Mouse (Mus musculus) layer of hippocampus, postnatal 10 days (tissue): ENCODE results near the gene Pcdh18. TPM values are rescaled to one million over a fixed set of nuclear protein-coding genes. Genes with fewer than 3 reads are reported as not detected.

Experiments
- DNase-seq, 2 experiments: peaks; one replicate each; pipeline ENCODE4 v3.0.0; 2021; ENCODE audit warnings: low spot score in 2 of 2
- long read RNA-seq: library from polyadenylated mRNA; stranded (forward); transcript quantifications from one replicate; pipeline ENCODE4 v2.0.0, GENCODE M21; 2023
- total RNA-seq, 2 experiments: library from RNA; stranded (reverse); gene quantifications; 2 replicates each; pipeline ENCODE4 v1.2.3; 2021

Pcdh18 gene
- 10 to 100 TPM; 11.4 to 11.8 TPM for total RNA-seq
- long read RNA-seq, full-length matches to known transcripts, result 2 of 4 reads
- long read RNA-seq, partial matches to known transcripts, result 0 of 4 reads
- long read RNA-seq, other reads (novel, unspliced or antisense), result 2 of 4 reads

DNA sequence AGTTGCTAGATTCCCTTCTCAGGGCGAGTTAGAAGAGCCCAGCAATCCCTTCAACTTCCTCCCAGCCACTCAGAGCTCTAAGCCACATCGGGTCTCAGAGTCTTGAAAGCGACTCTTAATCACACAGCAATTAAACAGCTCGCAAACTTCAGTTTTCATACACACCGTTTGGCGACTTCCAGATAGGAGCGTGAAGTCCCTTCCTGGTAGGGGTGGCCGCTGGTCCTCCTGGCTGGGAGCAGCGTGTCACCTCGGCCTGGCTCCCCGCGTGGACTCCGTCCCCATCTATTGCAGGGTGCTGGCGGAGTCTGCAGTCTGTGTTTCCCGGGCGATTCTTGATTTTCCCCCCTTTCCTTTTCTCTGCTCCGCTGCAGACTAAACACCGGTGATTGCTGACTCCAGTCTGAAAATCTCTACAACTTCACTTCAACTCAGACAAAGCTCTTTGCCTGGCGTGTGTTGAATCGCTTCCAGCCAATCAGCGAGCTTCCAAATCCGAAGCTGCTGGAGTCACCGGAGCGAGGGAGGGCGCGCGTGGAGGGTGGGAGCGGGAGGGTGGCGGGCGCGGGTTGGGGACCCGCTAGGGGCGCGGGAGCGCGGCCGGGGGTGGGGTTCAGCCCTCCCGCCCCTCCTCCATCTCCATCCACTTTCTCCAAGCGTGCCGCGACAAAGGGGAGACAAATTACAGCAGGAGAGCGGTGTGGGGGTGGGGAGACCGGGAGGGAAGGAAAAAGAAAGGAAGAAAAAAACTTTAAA, at the start of gene Pcdh18:
Gene Pcdh18 (minus strand): TSS at position 456 of the 756 bp plus-strand sequence.
- peak; percentile 52 to 73 for DNase-seq

DNA sequence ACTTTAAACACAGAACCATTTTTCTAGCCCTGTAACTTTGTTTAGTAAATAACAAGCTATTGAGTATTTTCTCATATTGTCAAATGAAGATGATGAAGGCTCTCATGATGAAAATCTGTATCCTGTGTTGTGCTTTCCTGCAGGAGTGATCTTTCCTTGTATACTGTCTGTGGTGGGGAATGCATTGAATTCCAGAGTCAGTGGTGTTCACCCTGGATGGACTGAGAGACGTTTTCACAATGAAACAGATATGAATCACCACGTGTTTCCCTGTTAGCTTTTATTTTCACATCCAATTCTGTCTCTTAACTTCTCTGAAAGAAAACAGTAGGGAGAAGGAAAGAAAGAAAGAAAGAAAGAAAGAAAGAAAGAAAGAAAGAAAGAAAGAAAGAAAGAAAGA, 49.7 kb upstream of the Pcdh18 start:
- DNase-seq, result no peak

DNA sequence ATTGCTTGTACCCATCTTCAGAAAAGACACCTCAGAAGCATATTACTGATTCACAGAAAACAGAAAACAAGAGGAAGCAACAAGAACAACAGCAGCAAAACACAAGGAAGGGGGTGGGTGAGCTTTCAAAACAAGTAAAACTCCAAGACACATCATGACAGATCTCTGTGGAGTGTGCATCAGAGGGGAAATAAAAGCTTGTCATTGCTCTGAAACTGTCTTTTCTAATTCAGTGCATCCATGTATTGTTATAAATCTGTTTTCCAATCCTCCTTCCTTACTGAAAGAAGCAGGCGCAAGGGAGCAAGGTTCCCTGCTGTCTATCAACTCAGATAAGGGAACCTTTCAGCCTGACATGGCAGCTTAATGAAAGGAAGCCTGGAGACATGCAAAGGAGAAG, 48.4 kb upstream of the Pcdh18 start:
- DNase-seq, result no peak

DNA sequence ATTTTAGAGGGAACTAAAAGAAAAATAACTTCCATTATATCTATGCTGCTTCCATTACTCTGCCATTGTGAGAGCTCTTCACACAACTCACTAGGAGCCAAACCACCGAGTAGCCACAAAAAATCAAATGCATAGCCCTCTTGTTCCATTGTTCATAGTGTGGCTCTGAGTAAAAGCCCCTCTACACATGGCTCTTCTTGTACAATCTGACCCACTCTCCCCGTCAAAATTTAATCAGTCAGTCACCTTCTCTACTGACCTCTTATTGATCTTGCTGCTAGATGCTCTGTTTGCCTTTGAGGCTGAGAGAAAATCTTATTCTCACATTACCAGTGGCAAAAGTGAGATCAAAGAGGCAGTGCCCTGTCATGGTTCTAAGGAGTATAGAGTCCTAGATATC, 31.2 kb upstream of the Pcdh18 start:
- DNase-seq, result no peak

DNA sequence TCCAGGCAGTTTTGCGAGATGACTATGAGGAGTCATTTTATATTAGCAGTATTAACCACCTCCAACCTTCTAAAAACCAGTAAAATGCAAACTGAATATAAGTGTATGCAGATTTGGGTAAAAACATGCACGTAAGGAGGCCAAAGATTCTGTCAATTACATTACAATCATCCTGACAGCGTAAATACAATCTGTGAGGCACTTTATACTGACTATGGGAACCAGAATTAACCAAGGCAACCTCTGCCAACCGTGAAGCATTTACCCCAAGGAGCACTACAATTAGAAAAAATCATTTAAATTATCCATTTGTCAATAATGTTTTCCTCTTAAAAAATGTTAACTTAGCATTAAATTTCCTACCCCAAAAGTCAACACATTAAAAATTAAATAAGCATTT, 30.6 kb upstream of the Pcdh18 start:
- DNase-seq, result no peak

DNA sequence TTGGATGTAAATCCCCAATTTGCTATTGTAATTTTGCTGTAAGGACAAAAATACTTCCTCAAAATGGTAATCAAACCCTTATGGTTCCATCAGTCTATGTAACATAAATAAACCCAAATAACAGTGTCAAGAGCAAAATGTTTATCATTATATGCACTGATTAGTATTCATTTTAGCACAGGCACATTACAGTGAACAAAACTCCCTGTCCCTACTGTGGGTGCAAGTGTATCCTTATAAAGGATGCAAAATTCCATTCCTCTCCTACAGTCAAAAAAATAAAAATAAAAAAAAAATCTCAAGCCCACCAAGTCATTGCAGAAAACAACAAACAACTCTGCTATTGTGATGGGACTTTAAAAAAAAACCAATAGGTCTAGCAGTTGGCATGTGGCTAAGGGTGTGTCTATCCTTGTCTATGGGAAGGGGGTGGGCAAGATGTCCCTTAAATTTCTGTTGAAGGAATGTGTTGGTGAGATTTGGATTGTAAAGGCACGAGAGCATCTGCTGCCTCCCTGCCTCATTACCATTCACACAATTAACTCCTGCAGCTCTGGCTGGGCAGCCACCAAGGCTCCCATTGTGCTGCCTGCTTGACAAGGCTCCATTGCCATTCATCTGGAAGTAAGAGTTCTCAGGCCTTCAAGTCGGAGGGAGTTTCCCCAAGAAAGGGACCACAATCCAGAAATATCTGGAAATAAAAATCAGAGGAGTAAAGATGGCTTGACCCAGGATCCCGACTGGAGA, 12.0 kb upstream of the Pcdh18 start:
- no peak for DNase-seq

DNA sequence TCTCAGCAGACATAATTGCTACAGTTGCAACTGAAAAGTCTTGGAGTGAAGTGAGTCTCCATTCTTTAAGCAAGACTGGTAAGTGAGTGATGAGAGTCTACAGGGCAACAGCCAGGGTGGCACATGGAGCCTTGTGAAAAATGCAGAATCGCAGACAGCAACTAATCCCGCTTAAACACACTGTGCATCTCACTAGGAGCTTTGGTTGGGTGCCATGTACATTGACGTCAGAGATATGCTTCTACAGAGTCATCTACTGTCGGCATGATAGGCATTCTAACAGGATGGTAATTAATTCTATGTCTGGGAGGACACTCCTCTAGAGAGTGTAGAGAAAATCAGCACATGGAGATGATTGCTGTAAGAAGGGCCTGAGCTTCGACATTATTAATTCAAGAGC, 5.6 kb upstream of the Pcdh18 start:
- DNase-seq, result no peak

DNA sequence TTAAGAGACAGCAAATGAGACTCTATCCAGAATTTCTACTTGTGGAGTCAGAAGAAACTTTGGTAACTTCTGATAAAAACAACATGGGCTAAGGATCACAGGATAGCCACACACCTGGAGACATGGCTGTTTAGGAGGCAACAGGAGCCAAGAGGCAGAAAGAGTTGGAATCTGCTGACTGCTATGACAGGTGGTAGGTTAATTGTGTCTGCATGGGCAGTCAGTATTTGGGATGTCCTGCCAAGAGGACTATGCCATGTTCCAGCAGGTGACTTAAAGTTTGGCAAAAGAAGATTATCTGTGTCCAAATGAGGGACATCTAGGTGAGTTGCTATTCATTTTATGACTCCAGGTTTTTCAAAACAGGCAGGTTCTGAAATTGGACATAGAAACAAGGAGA, 4.8 kb upstream of the Pcdh18 start:
- no peak for DNase-seq

DNA sequence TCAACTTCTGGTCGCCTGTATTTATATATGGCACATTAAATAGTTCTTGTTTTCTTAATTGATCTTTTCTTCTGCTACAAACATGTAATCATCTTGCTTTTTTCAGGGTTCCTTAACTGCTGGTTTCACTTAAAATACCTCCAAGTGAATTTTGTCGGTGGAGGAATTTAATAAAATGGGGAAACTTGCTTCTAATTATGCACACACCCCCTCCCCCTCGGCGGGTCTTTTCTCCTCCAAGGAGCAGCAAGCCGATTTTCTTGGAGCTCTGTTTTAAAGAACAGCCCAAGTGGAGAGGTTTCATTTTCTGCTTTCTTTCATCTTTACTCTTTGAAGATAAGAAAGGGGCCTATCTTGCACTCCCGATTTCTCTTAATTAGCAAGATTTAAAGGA, 498 bp upstream of the Pcdh18 start:
- no peak for DNase-seq

DNA sequence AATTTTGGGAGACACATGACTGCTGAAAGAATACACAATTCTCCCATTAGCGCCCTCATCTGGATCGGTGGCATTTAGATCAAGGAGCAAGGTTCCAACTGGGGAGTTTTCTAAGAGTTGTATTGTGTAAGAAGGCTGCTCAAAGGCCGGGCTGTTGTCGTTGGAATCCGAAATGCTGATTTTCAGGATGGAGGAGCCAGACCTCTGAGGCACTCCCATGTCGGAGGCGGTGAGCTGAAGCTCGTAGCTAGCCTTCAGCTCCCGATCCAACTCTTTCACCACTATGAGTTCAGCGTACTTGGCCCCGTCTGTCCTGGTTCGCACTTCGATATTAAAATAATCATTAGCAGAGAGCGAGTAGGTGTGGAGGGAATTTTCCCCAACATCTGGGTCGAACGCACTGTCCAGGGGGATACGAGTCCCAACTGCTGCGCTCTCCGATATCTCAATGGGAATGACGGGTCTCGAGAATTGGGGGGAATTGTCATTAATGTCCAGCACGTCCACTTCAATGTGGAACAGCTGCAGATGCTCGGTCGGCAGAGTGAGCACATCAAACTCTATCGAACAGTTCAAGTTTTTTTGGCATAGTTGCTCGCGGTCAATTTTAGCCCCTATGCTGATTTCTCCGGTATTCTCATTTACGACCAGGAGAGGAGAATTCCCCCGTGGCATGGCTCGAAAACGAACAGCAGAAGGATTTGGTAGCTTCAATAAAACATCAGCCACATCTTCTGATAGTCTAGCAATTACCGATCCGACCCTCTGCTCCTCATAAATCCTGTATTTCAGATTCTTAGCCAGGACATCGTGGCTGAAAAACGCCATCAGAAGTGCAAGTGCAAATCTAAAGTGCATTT, 909 bp downstream of the Pcdh18 start:
- peak; percentile 17 to 47 for DNase-seq

DNA sequence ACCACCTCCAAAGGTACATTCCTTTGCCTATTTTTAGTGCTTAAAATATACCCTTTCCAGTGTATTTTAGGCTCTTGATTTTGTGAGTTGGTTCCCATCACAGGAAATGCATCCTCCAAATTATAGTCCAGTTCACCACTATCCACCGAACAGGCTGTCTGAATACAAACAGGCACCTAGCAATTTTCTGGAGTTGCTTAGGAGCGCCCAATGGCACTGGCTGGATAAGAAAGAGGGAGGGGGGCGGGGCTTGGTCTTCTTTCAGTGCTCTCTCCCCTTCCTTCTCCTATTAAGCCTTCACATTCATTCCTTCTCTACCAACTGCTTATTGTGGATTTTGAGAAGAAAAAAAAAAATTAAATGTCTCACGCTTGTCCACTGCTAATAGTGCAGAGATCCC, 4.4 kb downstream of the Pcdh18 start:
- DNase-seq, result no peak

DNA sequence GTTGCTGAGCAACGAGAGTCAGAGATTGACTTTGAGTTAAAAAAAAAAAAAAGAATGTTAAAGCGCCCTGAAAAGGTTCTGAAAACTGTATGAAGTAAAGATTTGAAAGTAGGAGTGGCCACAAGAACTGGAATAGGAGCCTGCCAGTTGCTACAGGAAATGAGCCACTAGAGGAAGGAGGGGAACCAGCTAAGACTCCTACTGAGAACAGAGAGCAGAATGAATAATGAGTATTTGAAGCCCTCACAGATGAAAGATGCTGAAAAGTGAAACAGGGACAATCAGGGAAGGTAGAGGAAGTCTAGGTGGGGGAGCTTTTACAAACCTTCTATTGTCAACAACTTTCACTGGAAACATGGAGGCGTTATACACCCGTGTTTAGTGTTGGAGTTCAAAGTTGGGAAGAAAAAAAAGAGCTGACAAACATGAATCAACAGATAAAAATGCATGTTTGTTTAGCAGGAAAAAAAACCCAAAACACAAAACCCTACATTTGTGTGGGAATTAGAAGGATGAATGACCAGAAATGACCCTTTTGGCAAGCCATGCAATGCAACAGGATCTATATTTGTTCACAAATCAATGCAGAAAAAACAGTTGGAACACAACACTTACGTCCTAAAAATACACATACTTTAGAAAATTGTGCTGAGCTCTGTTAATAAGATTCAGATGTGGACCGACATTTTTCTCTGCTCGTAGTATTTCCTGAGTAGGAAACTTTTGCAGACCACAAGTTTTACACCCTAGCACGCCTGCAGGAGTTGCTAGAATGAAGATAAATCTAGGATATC, 7.4 kb downstream of the Pcdh18 start:
- no peak for DNase-seq

DNA sequence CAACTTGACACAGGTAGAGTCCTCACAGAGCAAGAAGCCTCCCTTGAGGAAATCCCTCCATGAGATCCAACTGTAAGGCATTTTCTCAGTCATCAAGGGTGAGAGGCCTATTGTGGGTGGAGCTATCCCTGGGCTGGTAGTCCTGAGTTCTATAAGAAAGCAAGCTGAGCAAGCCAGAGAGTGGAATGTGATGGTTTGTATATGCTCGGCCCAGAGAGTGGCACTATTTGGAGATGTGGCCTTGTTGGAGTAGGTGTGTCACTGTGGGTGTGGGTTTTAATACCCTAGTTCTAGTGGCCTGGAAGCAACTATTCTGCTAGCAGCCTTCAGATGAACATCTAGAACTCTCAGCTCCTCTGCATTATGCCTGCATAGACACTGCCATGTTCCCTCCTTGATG, 9.1 kb downstream of the Pcdh18 start:
- DNase-seq, result no peak

DNA sequence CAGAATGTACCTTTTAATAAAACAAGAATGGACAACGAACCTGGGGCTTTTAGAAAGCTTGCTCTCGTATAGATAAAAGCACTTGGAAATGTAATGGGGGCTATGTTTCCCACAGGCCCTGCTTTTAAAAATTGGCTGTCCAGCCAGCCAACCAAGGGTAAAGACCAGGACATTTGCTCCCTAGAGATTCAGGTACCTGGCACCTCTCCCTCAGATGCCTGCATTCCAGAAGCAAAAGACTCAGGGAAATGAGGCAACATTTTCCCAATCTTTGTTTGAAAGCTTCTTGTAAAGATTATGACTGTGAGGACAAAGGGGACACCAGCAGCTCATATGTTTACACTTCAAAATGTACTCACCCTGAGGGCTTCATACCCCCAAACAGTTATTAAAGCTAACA, 18.1 kb downstream of the Pcdh18 start:
- no peak for DNase-seq

DNA sequence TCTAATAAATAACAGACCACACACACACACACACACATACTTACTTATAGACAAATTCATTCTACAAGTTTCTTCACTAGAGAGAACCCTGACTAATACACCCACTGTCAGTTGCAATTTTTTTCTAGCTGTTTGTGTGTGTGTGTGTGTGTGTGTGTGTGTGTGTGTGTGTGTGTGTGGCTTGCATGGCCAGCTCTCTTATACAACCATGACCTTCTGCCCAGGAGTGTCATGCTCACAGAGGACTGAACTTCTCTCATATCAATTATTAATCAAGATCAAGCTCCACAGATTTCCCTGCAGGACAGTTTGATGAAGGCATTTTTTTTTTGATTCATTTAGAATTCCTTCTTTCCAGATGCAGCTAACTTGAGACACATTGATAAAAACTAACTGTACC, 18.6 kb downstream of the Pcdh18 start:
- DNase-seq, result no peak

DNA sequence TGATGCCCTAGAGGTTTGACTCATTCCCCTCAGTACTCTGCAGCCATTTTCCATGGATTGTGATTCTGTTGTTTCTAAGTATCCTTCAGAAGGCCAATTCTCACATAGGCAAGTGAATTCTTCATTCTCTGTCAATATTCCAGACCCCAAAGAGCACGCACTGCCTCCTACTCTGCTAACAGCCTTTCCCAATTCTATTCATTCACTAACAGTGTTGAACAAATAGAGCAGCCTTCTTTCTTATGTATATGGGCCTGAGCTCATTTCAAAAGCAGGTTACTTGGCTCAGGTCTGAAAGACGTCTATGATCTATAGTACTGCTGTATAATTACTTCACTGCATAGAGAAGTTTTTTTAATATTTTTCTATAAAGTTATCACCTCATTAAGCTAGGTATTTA, 50.6 kb downstream of the Pcdh18 start:
- no peak for DNase-seq

DNA sequence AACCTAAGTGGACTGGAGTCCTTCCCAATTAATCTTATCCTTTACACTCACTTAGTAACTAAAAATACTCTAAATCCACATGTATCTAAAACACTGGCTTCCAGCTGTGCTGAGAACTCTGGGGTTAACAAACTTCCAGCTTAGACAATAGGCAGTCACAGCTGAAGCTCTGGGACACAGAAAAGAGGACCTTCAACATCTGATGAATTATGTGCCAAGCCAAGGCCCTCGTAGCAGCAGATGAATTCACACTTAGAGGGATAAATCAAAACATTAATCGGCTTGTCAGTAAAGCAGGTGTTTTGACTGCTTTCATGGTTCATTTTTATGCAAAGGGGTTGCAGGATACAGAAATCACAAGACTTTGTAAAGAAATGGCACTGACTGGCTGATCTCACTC, 57.2 kb downstream of the Pcdh18 start:
- DNase-seq, result no peak
